Mouse (Mus musculus) kidney, embryonic 15.5 days (tissue): Measurements from ENCODE around the gene Spata45. TPM values are rescaled to one million over a fixed set of nuclear protein-coding genes. Genes with fewer than 3 reads are reported as not detected.
A peak's percentile ranks its signal among the peaks of the same experiment; 100 is the strongest.
"Not testable (repeated sequence)": the region's sequence is repeated elsewhere in the genome, so short reads cannot be mapped to it uniquely, and the experiment has no call there.

Experiments used
- ATAC-seq: fragments of 200-750 bp; cut with Nextera tagmentation; replicated peaks from 2 replicates; pipeline ENCODE4 v1.8.0; 2017; ENCODE audit warnings: moderate TSS enrichment; ENCODE audit not compliant: low FRiP score
- H3K27ac ChIP-seq: fragments of 300-500 bp; sonication (generic); 2 replicates; pipeline ENCODE4 v1.5.1; 2015; ENCODE audit warnings: mild to moderate bottlenecking, inconsistent platforms
- H3K27me3 ChIP-seq: fragments of 300-500 bp; sonication (generic); 2 replicates; pipeline ENCODE4 v1.6.1; 2015; ENCODE audit warnings: inconsistent platforms
- H3K36me3 ChIP-seq: fragments of 300-500 bp; sonication (generic); 2 replicates; pipeline ENCODE4 v1.6.1; 2015; ENCODE audit warnings: inconsistent platforms
- H3K4me1 ChIP-seq: fragments of 300-500 bp; sonication (generic); 2 replicates; pipeline ENCODE4 v1.6.1; 2015; ENCODE audit warnings: inconsistent platforms
- H3K4me2 ChIP-seq: fragments of 300-500 bp; sonication (generic); 2 replicates; pipeline ENCODE4 v1.6.1; 2015; ENCODE audit warnings: moderate library complexity, mild to moderate bottlenecking, inconsistent platforms
- H3K4me3 ChIP-seq: fragments of 300-500 bp; sonication (generic); replicated peaks from 2 replicates; pipeline ENCODE4 v1.5.1; 2015; ENCODE audit warnings: mild to moderate bottlenecking, inconsistent platforms
- H3K9ac ChIP-seq: fragments of 300-500 bp; sonication (generic); 2 replicates; pipeline ENCODE4 v1.6.1; 2015; ENCODE audit warnings: mild to moderate bottlenecking, inconsistent platforms
- H3K9me3 ChIP-seq: fragments of 300-500 bp; sonication (generic); replicated peaks from 2 replicates; pipeline ENCODE4 v1.6.1; 2016; ENCODE audit warnings: inconsistent platforms
- WGBS: fragments of 180-500 bp; shearing (Covaris S2); methylation state at CpG from one replicate; pipeline ENCODE4 v1.1.7; 2015; ENCODE audit warnings: mixed read lengths; 5-methylcytosine and 5-hydroxymethylcytosine counted together
- polyA plus RNA-seq: library from polyadenylated mRNA; unstranded; fragments of >200 nt; fragmentation: Nextera tagmentation; extraction: Ambion mirVana; gene quantifications from 2 replicates; pipeline ENCODE4 v1.2.1, GENCODE M21; 2015

Spata45 gene
- polyA plus RNA-seq, 1 experiment from 2014 or later: not detected

GRCm38 (mm10) chr1:191023140-191023539 is 13.3 kb upstream of the Spata45 start:
- ATAC-seq: no peak
- Histone ChIP-seq H3K4me3 (no peak overlapping the region), H3K27ac (no peak overlapping the region), H3K9me3 (no peaks in the 10 kb centered on the region), H3K36me3 (peaks cover 18% of the 10 kb centered on the region; the same call in 1 of the 2 replicates), H3K9ac (no peak overlapping the region), H3K4me2 (no peak overlapping the region), H3K4me1 (peaks cover 17% of the 10 kb centered on the region), H3K27me3 (no peaks in the 10 kb centered on the region)
- 82% methylated on average over 2 of the region's 2 CpGs for WGBS

- peaks cover 17% of the 10 kb centered on the region for H3K4me1 ChIP-seq
- not testable (repeated sequence) for ATAC-seq, H3K9me3 ChIP-seq, H3K4me3 ChIP-seq, H3K27me3 ChIP-seq, H3K4me2 ChIP-seq, H3K9ac ChIP-seq, H3K27ac ChIP-seq
- 88% methylated on average over 6 of the region's 6 CpGs for WGBS
- peaks cover 18% of the 10 kb centered on the region; the same call in 1 of the 2 replicates for H3K36me3 ChIP-seq
Measured at GRCm38 (mm10) chr1:191023806-191024205, 12.6 kb upstream of the Spata45 start.

- WGBS: 2% methylated on average over 69 of the region's 69 CpGs
- H3K36me3 ChIP-seq: 0 out of 2 replicates have a peak, but pooled peaks cover 13% of the 10 kb centered on the region
- peak overlapping the region; percentile 80 for H3K27ac ChIP-seq
- H3K4me3 ChIP-seq: peak overlapping the region; percentile 85
- peak; percentile 45; the same call in 1 of the 2 replicates for ATAC-seq
- H3K9me3 ChIP-seq: no peaks in the 10 kb centered on the region
- H3K4me2 ChIP-seq: peak overlapping the region; percentile 93
- peak overlapping the region; percentile 85 for H3K9ac ChIP-seq
- no peaks in the 10 kb centered on the region for H3K27me3 ChIP-seq
- H3K4me1 ChIP-seq: peaks cover 17% of the 10 kb centered on the region
Measured at GRCm38 (mm10) chr1:191025016-191026012, 11.1 kb upstream of the Spata45 start.

GRCm38 (mm10) chr1:191026021-191026713 is 10.3 kb upstream of the Spata45 start, which contains the start of gene Flvcr1:
Flvcr1 (minus strand) TSS chr1:191026158.
- Histone ChIP-seq H3K27ac (peak within 1 kb of the TSS; percentile 92), H3K4me2 (peak within 1 kb of the TSS; percentile 93), H3K9ac (peak within 1 kb of the TSS; percentile 85), H3K4me3 (peak within 1 kb of the TSS; percentile 85), H3K36me3 (0 out of 2 replicates have a peak, but pooled peaks cover 7% of the 10 kb centered on the region), H3K27me3 (no peaks in the 10 kb centered on the region), H3K4me1 (peaks cover 17% of the 10 kb centered on the region), H3K9me3 (no peaks in the 10 kb centered on the region)
- under 1% methylated on average over 50 of the region's 50 CpGs for WGBS
- peak; percentile 100 for ATAC-seq

- Histone ChIP-seq H3K4me3 (no peak overlapping the region), H3K27ac (0 out of 2 replicates have a peak overlapping the region, but pooled peaks have one; percentile 54), H3K27me3 (no peaks in the 10 kb centered on the region), H3K36me3 (no peaks in the 10 kb centered on the region), H3K9ac (no peak overlapping the region), H3K4me1 (peaks cover 11% of the 10 kb centered on the region), H3K4me2 (0 out of 2 replicates have a peak overlapping the region, but pooled peaks have one; percentile 3), H3K9me3 (no peaks in the 10 kb centered on the region)
- no peak for ATAC-seq
- 60% methylated on average over 10 of the region's 10 CpGs for WGBS
Measured at GRCm38 (mm10) chr1:191030182-191030581, 6.3 kb upstream of the Spata45 start.

GRCm38 (mm10) chr1:191030922-191031425 is 5.5 kb upstream of the Spata45 start:
- H3K27me3 ChIP-seq, H3K9ac ChIP-seq, ATAC-seq, H3K36me3 ChIP-seq, H3K27ac ChIP-seq, H3K4me2 ChIP-seq, H3K9me3 ChIP-seq, H3K4me1 ChIP-seq, H3K4me3 ChIP-seq: not testable (repeated sequence)
- 77% methylated on average over 6 of the region's 6 CpGs for WGBS

GRCm38 (mm10) chr1:191035649-191036048 is 790 bp upstream of the Spata45 start:
- no peaks in the 10 kb centered on the region for H3K36me3 ChIP-seq
- no peak overlapping the region for H3K4me3 ChIP-seq
- H3K4me1 ChIP-seq: no peaks in the 10 kb centered on the region
- no peaks in the 10 kb centered on the region for H3K9me3 ChIP-seq
- WGBS: 56% methylated on average over 4 of the region's 4 CpGs
- no peak overlapping the region for H3K4me2 ChIP-seq
- no peak overlapping the region for H3K27ac ChIP-seq
- no peaks in the 10 kb centered on the region for H3K27me3 ChIP-seq
- H3K9ac ChIP-seq: no peak overlapping the region
- no peak for ATAC-seq

GRCm38 (mm10) chr1:191037999-191038398 is 1.6 kb downstream of the Spata45 start:
- WGBS: 93% methylated on average over 4 of the region's 4 CpGs
- Histone ChIP-seq H3K27me3 (no peaks in the 10 kb centered on the region), H3K27ac (no peak overlapping the region), H3K4me1 (0 out of 2 replicates have a peak, but pooled peaks cover 3% of the 10 kb centered on the region), H3K9me3 (no peaks in the 10 kb centered on the region), H3K4me2 (no peak overlapping the region), H3K4me3 (no peak overlapping the region), H3K9ac (no peak overlapping the region), H3K36me3 (no peaks in the 10 kb centered on the region)
- no peak for ATAC-seq

- Histone ChIP-seq H3K9ac (no peak overlapping the region), H3K9me3 (no peaks in the 10 kb centered on the region), H3K36me3 (no peaks in the 10 kb centered on the region), H3K4me3 (no peak overlapping the region), H3K4me2 (no peak overlapping the region), H3K4me1 (0 out of 2 replicates have a peak, but pooled peaks cover 3% of the 10 kb centered on the region), H3K27me3 (no peaks in the 10 kb centered on the region), H3K27ac (no peak overlapping the region)
- ATAC-seq: no peak
Measured at GRCm38 (mm10) chr1:191041352-191041751, 4.9 kb downstream of the Spata45 start.

- H3K36me3 ChIP-seq: no peaks in the 10 kb centered on the region
- no peak overlapping the region for H3K9ac ChIP-seq
- ATAC-seq: no peak
- 80% methylated on average over 5 of the region's 5 CpGs for WGBS
- H3K4me2 ChIP-seq: no peak overlapping the region
- 0 out of 2 replicates have a peak, but pooled peaks cover 3% of the 10 kb centered on the region for H3K4me1 ChIP-seq
- H3K4me3 ChIP-seq: no peak overlapping the region
- no peaks in the 10 kb centered on the region for H3K9me3 ChIP-seq
- H3K27ac ChIP-seq: no peak overlapping the region
- H3K27me3 ChIP-seq: no peaks in the 10 kb centered on the region
Measured at GRCm38 (mm10) chr1:191042106-191042505, 5.7 kb downstream of the Spata45 start.

- H3K9ac ChIP-seq: no peak overlapping the region
- 46% methylated on average over 3 of the region's 3 CpGs for WGBS
- no peak overlapping the region for H3K27ac ChIP-seq
- no peak overlapping the region for H3K4me3 ChIP-seq
- H3K27me3 ChIP-seq: no peaks in the 10 kb centered on the region
- no peaks in the 10 kb centered on the region for H3K9me3 ChIP-seq
- H3K4me1 ChIP-seq: 0 out of 2 replicates have a peak, but pooled peaks cover 3% of the 10 kb centered on the region
- no peak overlapping the region for H3K4me2 ChIP-seq
- 0 out of 2 replicates have a peak, but pooled peaks have one; percentile 40 for ATAC-seq
- no peaks in the 10 kb centered on the region for H3K36me3 ChIP-seq
Measured at GRCm38 (mm10) chr1:191042688-191043087, 6.2 kb downstream of the Spata45 start.
